Mouse (Mus musculus): ENCODE results near the gene Recql5. TPM values are rescaled to one million over a fixed set of nuclear protein-coding genes. Genes with fewer than 3 reads are reported as not detected.

Gene Recql5
- polyA plus RNA-seq, 1 experiment = 40.9 TPM

GRCm38 (mm10) chr11:115954712-115955111 lies 21.4 kb upstream of the Recql5 start:
- H3K4me1 ChIP-seq (ENCODE audit: control insufficient read depth, insufficient read depth, low read length) = no peaks in the 10 kb centered on the region
- no peak for TF ChIP-seq CTCF (IDR thresholded peaks at IDR 0.05; ENCODE audit: control insufficient read depth, insufficient read depth, low read length)
- no peak for TF ChIP-seq POLR2A (IDR thresholded peaks at IDR 0.05; ENCODE audit: borderline replicate concordance, control insufficient read depth, low read depth, low read length)
- no peak overlapping the region for H3K27ac ChIP-seq (ENCODE audit: control insufficient read depth, insufficient read depth, low read depth, low read length, poor library complexity)
- no peak overlapping the region for H3K4me3 ChIP-seq (replicated peaks; ENCODE audit: control insufficient read depth, low read depth, low read length)
- WGBS = 68% methylated on average over 5 of the region's 5 CpGs

DNA sequence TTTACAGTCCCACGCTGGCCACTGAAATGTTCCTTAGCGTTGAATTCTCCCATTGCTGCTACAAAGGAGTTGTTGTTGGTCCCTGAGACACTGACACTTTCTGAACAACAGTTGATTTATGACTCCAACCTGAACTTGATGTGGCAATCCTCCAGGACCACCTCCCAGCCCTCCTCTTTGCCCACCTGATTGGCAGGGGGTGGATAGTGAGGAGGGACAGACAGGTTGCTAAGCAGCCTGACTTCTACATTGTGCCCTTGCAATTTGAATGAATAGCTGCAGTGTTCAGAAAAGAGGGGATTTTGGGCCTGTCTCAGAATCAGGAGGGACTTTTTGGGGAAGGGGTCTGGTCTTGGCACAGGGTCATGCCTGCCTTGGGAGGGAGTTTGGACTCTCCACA lies 17.4 kb upstream of the Recql5 start:
- Histone ChIP-seq H3K4me1 (ENCODE audit: control insufficient read depth, insufficient read depth, low read length) (no peaks in the 10 kb centered on the region), H3K27ac (ENCODE audit: control insufficient read depth, insufficient read depth, low read depth, low read length, poor library complexity) (no peak overlapping the region), H3K4me3 (replicated peaks; ENCODE audit: control insufficient read depth, low read depth, low read length) (no peak overlapping the region)
- 94% methylated on average over 2 of the region's 2 CpGs for WGBS
- TF ChIP-seq POLR2A (IDR thresholded peaks at IDR 0.05; ENCODE audit: borderline replicate concordance, control insufficient read depth, low read depth, low read length) = no peak
- no peak for TF ChIP-seq CTCF (IDR thresholded peaks at IDR 0.05; ENCODE audit: control insufficient read depth, insufficient read depth, low read length)

DNA sequence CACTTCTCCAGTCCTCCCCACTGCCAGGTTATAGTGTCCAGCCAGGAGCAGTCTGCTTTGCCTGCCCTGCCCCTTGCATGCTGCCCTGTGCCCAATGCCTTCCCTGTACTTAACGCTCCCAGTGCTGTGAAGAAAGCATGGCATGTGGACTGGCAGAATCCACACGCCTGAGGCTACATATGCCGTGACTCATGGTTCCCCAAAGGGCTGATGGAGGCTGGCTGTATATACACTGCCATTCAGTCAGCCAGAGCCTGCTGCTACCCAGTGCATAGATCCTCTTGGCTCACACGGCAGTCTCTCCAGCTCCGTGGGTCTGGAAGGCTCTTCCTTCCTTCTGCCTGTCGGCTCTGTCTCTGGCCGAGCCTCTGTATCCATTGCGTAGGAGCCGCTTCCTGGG lies 15.0 kb upstream of the Recql5 start:
- TF ChIP-seq POLR2A (IDR thresholded peaks at IDR 0.05; ENCODE audit: borderline replicate concordance, control insufficient read depth, low read depth, low read length) (no peak), CTCF (IDR thresholded peaks at IDR 0.05; ENCODE audit: control insufficient read depth, insufficient read depth, low read length) (no peak)
- no peak overlapping the region for H3K27ac ChIP-seq (ENCODE audit: control insufficient read depth, insufficient read depth, low read depth, low read length, poor library complexity)
- WGBS = 88% methylated on average over 9 of the region's 9 CpGs
- H3K4me3 ChIP-seq (replicated peaks; ENCODE audit: control insufficient read depth, low read depth, low read length) = no peak overlapping the region
- H3K4me1 ChIP-seq (ENCODE audit: control insufficient read depth, insufficient read depth, low read length) = no peaks in the 10 kb centered on the region

DNA sequence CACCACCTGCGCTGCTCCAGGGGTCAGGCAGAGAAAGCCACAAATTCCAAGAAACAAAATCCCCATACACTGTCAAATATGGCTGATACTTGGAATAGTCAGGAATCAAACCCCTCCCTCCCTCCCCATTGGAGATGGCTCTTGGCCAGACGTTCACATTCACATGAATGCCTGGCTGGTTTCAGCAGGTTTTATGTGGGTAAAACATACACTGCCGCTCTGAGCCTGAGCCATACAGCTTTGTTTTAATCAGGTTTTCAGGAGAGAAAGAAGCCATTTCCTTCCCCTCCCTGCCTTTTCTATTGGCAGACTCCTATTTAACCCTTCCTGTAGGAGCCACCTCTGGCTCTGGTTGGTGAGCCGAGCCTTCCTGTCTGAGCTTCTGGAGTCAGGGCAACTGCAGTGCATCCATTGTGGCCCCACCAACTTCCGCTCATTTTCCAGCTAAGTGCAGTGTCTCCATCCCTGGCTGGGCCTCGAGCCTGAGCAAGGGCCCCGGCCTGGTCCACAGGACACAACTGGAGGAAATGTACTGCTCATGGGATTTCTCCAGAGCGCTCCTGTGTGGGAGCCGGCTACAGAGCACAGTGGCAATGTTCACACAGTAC lies 13.0 kb upstream of the Recql5 start:
- Histone ChIP-seq H3K4me1 (ENCODE audit: control insufficient read depth, insufficient read depth, low read length) (no peaks in the 10 kb centered on the region), H3K4me3 (replicated peaks; ENCODE audit: control insufficient read depth, low read depth, low read length) (no peak overlapping the region), H3K27ac (ENCODE audit: control insufficient read depth, insufficient read depth, low read depth, low read length, poor library complexity) (no peak overlapping the region)
- WGBS = 93% methylated on average over 9 of the region's 9 CpGs
- no peak for TF ChIP-seq POLR2A (IDR thresholded peaks at IDR 0.05; ENCODE audit: borderline replicate concordance, control insufficient read depth, low read depth, low read length)
- TF ChIP-seq CTCF (IDR thresholded peaks at IDR 0.05; ENCODE audit: control insufficient read depth, insufficient read depth, low read length) = no peak

DNA sequence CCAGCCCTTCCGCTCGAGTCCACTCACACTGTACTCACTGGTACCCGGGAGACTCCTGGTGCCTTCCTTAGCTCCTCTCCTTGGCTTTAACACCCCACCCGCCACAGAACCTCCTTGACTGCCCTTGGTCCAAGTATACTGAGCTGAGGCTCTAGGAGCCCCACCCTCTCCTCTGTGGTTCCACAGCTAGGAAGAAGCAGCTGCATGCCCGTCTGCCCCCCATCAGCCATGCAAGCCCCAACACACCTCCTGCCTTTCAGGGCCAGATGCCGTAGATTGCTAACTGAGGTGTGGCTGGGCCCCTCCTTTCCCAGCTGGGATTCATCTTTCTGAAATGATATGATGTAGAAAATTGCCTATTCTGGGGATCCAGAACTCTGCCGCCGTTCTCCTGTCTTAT lies 12.0 kb upstream of the Recql5 start:
- no peaks in the 10 kb centered on the region for H3K4me1 ChIP-seq (ENCODE audit: control insufficient read depth, insufficient read depth, low read length)
- H3K27ac ChIP-seq (ENCODE audit: control insufficient read depth, insufficient read depth, low read depth, low read length, poor library complexity) = no peak overlapping the region
- TF ChIP-seq CTCF (IDR thresholded peaks at IDR 0.05; ENCODE audit: control insufficient read depth, insufficient read depth, low read length) = no peak
- no peak for TF ChIP-seq POLR2A (IDR thresholded peaks at IDR 0.05; ENCODE audit: borderline replicate concordance, control insufficient read depth, low read depth, low read length)
- H3K4me3 ChIP-seq (replicated peaks; ENCODE audit: control insufficient read depth, low read depth, low read length) = no peak overlapping the region
- WGBS = 84% methylated on average over 8 of the region's 8 CpGs

GRCm38 (mm10) chr11:115941980-115942379 lies 8.7 kb upstream of the Recql5 start:
- Histone ChIP-seq H3K4me1 (ENCODE audit: control insufficient read depth, insufficient read depth, low read length) (no peaks in the 10 kb centered on the region), H3K4me3 (replicated peaks; ENCODE audit: control insufficient read depth, low read depth, low read length) (no peak overlapping the region), H3K27ac (ENCODE audit: control insufficient read depth, insufficient read depth, low read depth, low read length, poor library complexity) (no peak overlapping the region)
- no peak for TF ChIP-seq CTCF (IDR thresholded peaks at IDR 0.05; ENCODE audit: control insufficient read depth, insufficient read depth, low read length)
- no peak for TF ChIP-seq POLR2A (IDR thresholded peaks at IDR 0.05; ENCODE audit: borderline replicate concordance, control insufficient read depth, low read depth, low read length)
- 89% methylated on average over 7 of the region's 7 CpGs for WGBS

DNA sequence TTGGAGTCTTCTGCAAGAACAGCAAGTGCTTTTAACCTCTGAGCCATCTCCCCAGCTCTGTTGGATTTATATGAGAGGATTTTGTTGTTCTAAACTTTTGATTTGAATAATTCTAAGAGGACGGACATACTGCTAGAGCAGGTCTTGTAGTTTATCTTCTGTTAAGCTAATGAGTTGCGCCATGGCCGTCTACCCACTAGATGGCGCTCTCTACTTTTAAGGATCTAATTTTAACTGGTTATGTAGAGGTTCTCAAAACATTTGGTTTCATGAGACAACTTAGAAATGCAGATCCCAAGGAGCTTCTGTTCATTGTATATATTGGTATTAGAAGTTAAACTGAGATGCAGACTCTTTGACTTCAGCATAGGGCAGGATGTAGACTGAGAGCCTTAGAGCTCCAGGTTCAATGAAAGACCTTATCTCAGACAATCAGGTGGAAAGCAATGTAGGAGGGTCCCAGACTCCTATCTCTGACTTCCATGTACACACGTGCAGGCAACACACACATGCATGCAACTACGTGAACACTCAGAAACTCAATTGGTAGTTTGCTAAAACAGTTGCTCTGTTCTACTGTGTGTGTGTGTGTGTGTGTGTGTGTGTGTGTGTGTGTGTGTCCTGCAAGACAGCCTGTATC lies 6.5 kb upstream of the Recql5 start:
- TF ChIP-seq CTCF (IDR thresholded peaks at IDR 0.05; ENCODE audit: control insufficient read depth, insufficient read depth, low read length) (no peak), POLR2A (IDR thresholded peaks at IDR 0.05; ENCODE audit: borderline replicate concordance, control insufficient read depth, low read depth, low read length) (no peak)
- 30% methylated on average over 6 of the region's 6 CpGs for WGBS
- Histone ChIP-seq H3K27ac (ENCODE audit: control insufficient read depth, insufficient read depth, low read depth, low read length, poor library complexity) (no peak overlapping the region), H3K4me1 (ENCODE audit: control insufficient read depth, insufficient read depth, low read length) (no peaks in the 10 kb centered on the region), H3K4me3 (replicated peaks; ENCODE audit: control insufficient read depth, low read depth, low read length) (no peak overlapping the region)

- WGBS = under 1% methylated on average over 16 of the region's 16 CpGs
- Histone ChIP-seq H3K4me3 (replicated peaks; ENCODE audit: control insufficient read depth, low read depth, low read length) (peak overlapping the region; percentile 96), H3K4me1 (ENCODE audit: control insufficient read depth, insufficient read depth, low read length) (no peaks in the 10 kb centered on the region; the same call in 1 of the 2 replicates), H3K27ac (ENCODE audit: control insufficient read depth, insufficient read depth, low read depth, low read length, poor library complexity) (no peak overlapping the region; the same call in 1 of the 2 replicates)
- no peak for TF ChIP-seq POLR2A (IDR thresholded peaks at IDR 0.05; ENCODE audit: borderline replicate concordance, control insufficient read depth, low read depth, low read length)
- TF ChIP-seq CTCF (IDR thresholded peaks at IDR 0.05; ENCODE audit: control insufficient read depth, insufficient read depth, low read length) = no peak
Measured at GRCm38 (mm10) chr11:115933747-115934110, 452 bp upstream of the Recql5 start.

Data from bone marrow, adult 2 months (tissue).